Mouse (Mus musculus) lung, postnatal 0 days (tissue): ENCODE measurements around the gene Mob3b.

Experiments
- CTCF ChIP-seq: IDR thresholded peaks from 2 replicates; pipeline ENCODE4 v1.5.1; 2016; ENCODE audit warnings: antibody characterized with exemption, mild to moderate bottlenecking
- EP300 ChIP-seq: IDR thresholded peaks from 2 replicates; pipeline ENCODE4 v1.6.1; 2016; ENCODE audit warnings: antibody characterized with exemption, mild to moderate bottlenecking, control low read depth

- TF ChIP-seq CTCF (no peak), EP300 (no peak)
These were observed 104.9 kb downstream of the Mob3b start for GRCm38 (mm10) chr4:35052174-35052942.
